8 mouse cellular contexts compared by ENCODE assay signal in the genomic region with DNA sequence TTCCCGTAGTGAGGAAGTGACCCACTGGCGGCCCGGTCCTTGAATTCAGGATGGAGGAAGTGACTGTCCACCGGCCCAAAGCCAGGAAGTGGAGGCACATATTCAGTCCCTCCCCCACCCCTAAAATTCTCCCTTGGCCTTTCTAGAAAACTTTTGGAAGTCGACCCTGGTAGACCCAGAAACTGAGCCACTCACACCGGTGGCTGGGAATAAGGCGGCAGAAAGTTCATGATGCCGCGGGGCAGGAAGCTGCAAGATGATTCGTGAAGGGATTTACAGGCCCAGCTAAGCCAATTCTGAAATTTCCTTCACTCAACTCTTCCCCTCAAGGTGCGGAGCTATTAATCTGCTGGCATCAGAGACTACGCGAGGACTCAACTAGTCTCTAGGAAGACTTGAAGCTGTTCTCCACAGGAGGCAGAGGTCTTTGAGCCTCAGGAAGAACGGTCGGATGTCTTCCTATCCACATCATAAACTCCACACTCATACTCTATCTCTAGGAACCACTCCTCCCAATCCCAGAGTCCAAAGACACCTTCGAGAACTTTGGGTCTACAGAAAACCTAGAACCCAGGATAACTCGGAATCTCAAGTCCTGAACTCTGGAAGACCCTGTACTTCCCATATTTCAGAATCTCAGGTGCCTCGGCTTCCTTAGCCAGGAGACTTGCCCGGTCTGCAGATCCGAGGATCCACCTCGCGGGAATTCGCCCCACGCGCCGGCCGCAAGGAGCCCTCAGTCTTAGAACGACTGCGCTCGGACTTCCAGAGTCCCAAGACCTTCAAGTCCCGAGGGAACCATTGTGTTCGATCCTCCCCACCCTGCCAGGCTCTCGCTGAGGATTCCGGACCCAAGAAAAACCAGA. TPM values are rescaled to one million over a fixed set of nuclear protein-coding genes. Genes with fewer than 3 reads are reported as not detected.
DNase-seq lines count a peak whose midpoint lies in the region; ATAC-seq and TF ChIP-seq lines count a peak whose summit lies in the region.

No protein-coding gene starts in this region.

- H3K4me2 ChIP-seq in kidney, postnatal 0 days (ENCODE audit: low read length), result peak overlapping the region; percentile 78

- no peaks in the 10 kb centered on the region for H3K27me3 ChIP-seq in kidney, postnatal 0 days (ENCODE audit: insufficient read depth, low read length)
- H3K27me3 ChIP-seq in megakaryocyte, embryonic 14.5 days (replicated peaks), result no peaks in the 10 kb centered on the region

- TF ChIP-seq POLR2A in bone marrow macrophage, adult 2 months (IDR thresholded peaks at IDR 0.05; ENCODE audit: borderline replicate concordance, low read depth, low read length), result no peak

- H3K27ac ChIP-seq in bone marrow macrophage, adult 2 months (ENCODE audit: insufficient read depth, low read depth, low read length), result 0 out of 2 replicates have a peak overlapping the region, but pooled peaks have one; percentile 10
- peak overlapping the region; percentile 77 for H3K27ac ChIP-seq in kidney, postnatal 0 days

- WGBS in kidney, postnatal 0 days, result 3% methylated on average over 34 of the region's 34 CpGs

- peak overlapping the region; percentile 95 for H3K4me3 ChIP-seq in bone marrow macrophage, adult 2 months (ENCODE audit: insufficient read depth, low read length)
- H3K4me3 ChIP-seq in kidney, postnatal 0 days (replicated peaks; ENCODE audit: low read depth, low read length), result peak overlapping the region; percentile 83
- H3K4me3 ChIP-seq in megakaryocyte, embryonic 14.5 days (replicated peaks), result peak overlapping the region; percentile 95

- no peaks in the 10 kb centered on the region for H3K9me3 ChIP-seq in kidney, postnatal 0 days (replicated peaks; ENCODE audit: low read length)
- H3K9me3 ChIP-seq in megakaryocyte, embryonic 14.5 days, result no peaks in the 10 kb centered on the region

- H3K4me1 ChIP-seq in bone marrow macrophage, adult 2 months (ENCODE audit: control insufficient read depth, insufficient read depth, low read length), result peaks cover 4% of the 10 kb centered on the region; the same call in 1 of the 2 replicates
- H3K4me1 ChIP-seq in kidney, postnatal 0 days (replicated peaks; ENCODE audit: insufficient read depth, low read length), result no peaks in the 10 kb centered on the region; the same call in 1 of the 2 replicates
- H3K4me1 ChIP-seq in megakaryocyte, embryonic 14.5 days, result peaks cover 61% of the 10 kb centered on the region

- H3K9ac ChIP-seq in kidney, postnatal 0 days (ENCODE audit: low read depth, low read length), result peak overlapping the region; percentile 80

- H3K36me3 ChIP-seq in kidney, postnatal 0 days (ENCODE audit: insufficient read depth, low read length), result no peaks in the 10 kb centered on the region
- H3K36me3 ChIP-seq in megakaryocyte, embryonic 14.5 days (replicated peaks; ENCODE audit: low read length), result peaks cover 5% of the 10 kb centered on the region

- TF ChIP-seq CTCF in bone marrow macrophage, adult 2 months (IDR thresholded peaks at IDR 0.05; ENCODE audit: low read depth, low read length), result no peak
- no peak for TF ChIP-seq CTCF in kidney, postnatal 0 days (IDR thresholded peaks at IDR 0.05; ENCODE audit: low read depth)

- peak; percentile 28 to 36 for DNase-seq in adrenal gland, postnatal 36 days
- no peak for DNase-seq in adrenal gland, postnatal 4 days (ENCODE audit: low spot score in 2 of 2)
- peak; percentile 44 for DNase-seq in heart, adult 8-10 months (ENCODE audit: low spot score)
- peak; percentile 42 for DNase-seq in kidney, postnatal 0 days (ENCODE audit: low spot score)
- peak; percentile 30 for DNase-seq in thymus, postnatal 4 days
- DNase-seq in gastrocnemius, postnatal 25 days, result no peak

- no peak for ATAC-seq in kidney, postnatal 0 days (replicated peaks; ENCODE audit: low FRiP score, low read depth)

RNA-seq across cellular contexts. Expression of a gene that starts 0.6 kb away (rescaled TPM):
- 10 to 100 TPM; 15.6 to 25.4 TPM for total RNA-seq in adrenal gland, postnatal 36 days (2021)
- total RNA-seq in adrenal gland, postnatal 4 days (2021), result 10 to 100 TPM; 42.8 to 44.0 TPM
- polyA plus RNA-seq in bone marrow macrophage, adult 2 months (2012; ENCODE audit: insufficient read depth, insufficient read length, missing spikeins), result 20.8 and 20.9 TPM in 2 replicates
- 10 to 100 TPM; 16.7 to 25.5 (median 19.4) TPM for total RNA-seq in heart, adult 8-10 months (2022)
- 28.8 and 31.8 TPM in 2 replicates for polyA plus RNA-seq in kidney, postnatal 0 days (2015; fragmentation: Nextera tagmentation; extraction: Ambion mirVana)
- 16.4 and 34.1 TPM in 2 replicates for polyA plus RNA-seq in megakaryocyte, embryonic 14.5 days (2012; ENCODE audit: insufficient read depth, low replicate concordance)
- 10 to 100 TPM; 11.4 to 11.8 TPM for total RNA-seq in gastrocnemius, postnatal 25 days (2021)

RNA-seq across cellular contexts. Expression of a gene that starts 43.8 kb away (rescaled TPM):
- 10 to 100 TPM; 30.8 to 42.9 TPM for total RNA-seq in adrenal gland, postnatal 36 days (2021)
- total RNA-seq in adrenal gland, postnatal 4 days (2021), result 10 to 100 TPM; 33.7 to 35.6 TPM
- 22.3 and 24.3 TPM in 2 replicates for polyA plus RNA-seq in bone marrow macrophage, adult 2 months (2012; ENCODE audit: insufficient read depth, insufficient read length, missing spikeins)
- 10 to 100 TPM; 18.9 to 23.0 (median 20.4) TPM for total RNA-seq in heart, adult 8-10 months (2022)
- 37.8 and 39.1 TPM in 2 replicates for polyA plus RNA-seq in kidney, postnatal 0 days (2015; fragmentation: Nextera tagmentation; extraction: Ambion mirVana)
- polyA plus RNA-seq in megakaryocyte, embryonic 14.5 days (2012; ENCODE audit: insufficient read depth, low replicate concordance), result 1.8 TPM in 1 of 2 replicates, not detected in the other
- 10 to 100 TPM; 13.1 to 16.9 TPM for total RNA-seq in gastrocnemius, postnatal 25 days (2021)

Comparison
In these comparisons a context has a peak if more than half of its experiments do, and no peak if none do; other contexts are left out.
1. DNase-seq: peak in adrenal gland, postnatal 36 days (2 of 2), heart, adult 8-10 months (single experiment), kidney, postnatal 0 days (single experiment) and thymus, postnatal 4 days (single experiment); none in adrenal gland, postnatal 4 days (0 of 2) and gastrocnemius, postnatal 25 days (single experiment).
2. Peak in every context shown above with its lines, with median percentiles within 50 percentile points of each other: H3K4me3 ChIP-seq.